Mouse (Mus musculus) adrenal gland, adult 18-20 months (tissue): ENCODE results near the gene Fgfr2. TPM values are rescaled to one million over a fixed set of nuclear protein-coding genes. Genes with fewer than 3 reads are reported as not detected.

Experiments
- DNase-seq, 2 experiments: peaks; one replicate each; pipeline ENCODE4 v3.0.0; 2021 to 2022; ENCODE audit warnings: low spot score in 2 of 2
- total RNA-seq, 2 experiments: library from RNA; stranded (reverse); gene quantifications; 1 replicate in 1 of 2; 2 replicates in 1 of 2; pipeline ENCODE4 v1.2.3; 2021

The Fgfr2 gene
- total RNA-seq, 2 experiments from 2014 or later = 294 to 308 TPM

GRCm38 (mm10) chr7:132226379-132227074 is 896.6 kb downstream of the Fgfr2 start:
- DNase-seq = peak; percentile 76 to 86

GRCm38 (mm10) chr7:132223452-132224141 is 899.6 kb downstream of the Fgfr2 start:
- no peak for DNase-seq

- no peak for DNase-seq
Measured at GRCm38 (mm10) chr7:132214031-132214430, 909.1 kb downstream of the Fgfr2 start.

GRCm38 (mm10) chr7:132213460-132213859 is 909.7 kb downstream of the Fgfr2 start:
- DNase-seq = peak; percentile 71 to 74

- DNase-seq = no peak
Measured at GRCm38 (mm10) chr7:132211920-132212701, 911.0 kb downstream of the Fgfr2 start.

GRCm38 (mm10) chr7:132210616-132211015 is 912.5 kb downstream of the Fgfr2 start:
- DNase-seq = no peak

- DNase-seq = no peak
Measured at GRCm38 (mm10) chr7:132208946-132209651, 914.1 kb downstream of the Fgfr2 start.

- no peak for DNase-seq
Measured at GRCm38 (mm10) chr7:132204073-132204612, 919.0 kb downstream of the Fgfr2 start.

- peak in 1 of 2 experiments; percentile 8 for DNase-seq
Measured at GRCm38 (mm10) chr7:132199686-132200085, 923.5 kb downstream of the Fgfr2 start.

- no peak for DNase-seq
Measured at GRCm38 (mm10) chr7:132198806-132199205, 924.3 kb downstream of the Fgfr2 start.

- no peak for DNase-seq
Measured at GRCm38 (mm10) chr7:132197817-132198475, 925.2 kb downstream of the Fgfr2 start.

GRCm38 (mm10) chr7:132196581-132196980 is 926.6 kb downstream of the Fgfr2 start:
- no peak for DNase-seq

GRCm38 (mm10) chr7:132193606-132194005 is 929.5 kb downstream of the Fgfr2 start:
- no peak for DNase-seq

- no peak for DNase-seq
Measured at GRCm38 (mm10) chr7:132187456-132187855, 935.7 kb downstream of the Fgfr2 start.

- no peak for DNase-seq
Measured at GRCm38 (mm10) chr7:132183892-132184404, 939.2 kb downstream of the Fgfr2 start.

- DNase-seq = no peak
Measured at GRCm38 (mm10) chr7:132181586-132182198, 941.5 kb downstream of the Fgfr2 start.

GRCm38 (mm10) chr7:132181042-132181441 is 942.1 kb downstream of the Fgfr2 start:
- no peak for DNase-seq

GRCm38 (mm10) chr7:132179049-132179448 is 944.1 kb downstream of the Fgfr2 start:
- no peak for DNase-seq

GRCm38 (mm10) chr7:132174787-132175186 is 948.4 kb downstream of the Fgfr2 start:
- no peak for DNase-seq

- DNase-seq = no peak
Measured at GRCm38 (mm10) chr7:132174296-132174695, 948.9 kb downstream of the Fgfr2 start.
